In genomic region chr14:55122359-55122758, GRCm38 (mm10) we compare ENCODE assay signal across 10 mouse cellular contexts. TPM values are rescaled to one million over a fixed set of nuclear protein-coding genes. Genes with fewer than 3 reads are reported as not detected.
DNase-seq lines count a peak whose midpoint lies in the region; ATAC-seq and TF ChIP-seq lines count a peak whose summit lies in the region.
"Had no signal": no experiment of that assay in that cellular context is flagged by ENCODE, and none has a peak within 500 bp of the region (broad histone marks: within the 10 kb centered on the region; RNA-seq: fewer than 3 reads in every experiment).

No protein-coding gene starts in this region.

- H3K4me2 ChIP-seq in heart, embryonic 16.5 days (ENCODE audit: low read depth, low read length) = peak overlapping the region; percentile 58
- peak overlapping the region; percentile 32 for H3K4me2 ChIP-seq in neural tube, embryonic 12.5 days (replicated peaks)
- H3K4me2 ChIP-seq in limb, embryonic 15.5 days = peak overlapping the region; percentile 41
- H3K4me2 ChIP-seq in stomach, postnatal 0 days (replicated peaks; ENCODE audit: low read depth) = peak overlapping the region; percentile 23; the same call in 1 of the 2 replicates

- no peaks in the 10 kb centered on the region for H3K36me3 ChIP-seq in heart, embryonic 16.5 days (ENCODE audit: control insufficient read depth, insufficient read depth)
- H3K36me3 ChIP-seq in neural tube, embryonic 12.5 days = no peaks in the 10 kb centered on the region
- no peaks in the 10 kb centered on the region for H3K36me3 ChIP-seq in limb, embryonic 15.5 days
- no peaks in the 10 kb centered on the region for H3K36me3 ChIP-seq in stomach, postnatal 0 days (ENCODE audit: control insufficient read depth, insufficient read depth, low read length)

- peak overlapping the region; percentile 41 for H3K9ac ChIP-seq in heart, embryonic 16.5 days (ENCODE audit: low read length)
- H3K9ac ChIP-seq in neural tube, embryonic 12.5 days = peak overlapping the region; percentile 42
- no peak overlapping the region for H3K9ac ChIP-seq in limb, embryonic 15.5 days
- no peak overlapping the region for H3K9ac ChIP-seq in stomach, postnatal 0 days (ENCODE audit: low read length)

- H3K9me3 ChIP-seq in heart, embryonic 16.5 days (replicated peaks; ENCODE audit: control insufficient read depth, low read length) = no peaks in the 10 kb centered on the region
- H3K9me3 ChIP-seq in neural tube, embryonic 12.5 days = no peaks in the 10 kb centered on the region
- H3K9me3 ChIP-seq in limb, embryonic 15.5 days = no peaks in the 10 kb centered on the region
- H3K9me3 ChIP-seq in stomach, postnatal 0 days (ENCODE audit: control insufficient read depth, low read length) = no peaks in the 10 kb centered on the region

- H3K27me3 ChIP-seq in heart, embryonic 16.5 days (ENCODE audit: control insufficient read depth, insufficient read depth, low read length) = peaks cover 4% of the 10 kb centered on the region
- no peaks in the 10 kb centered on the region for H3K27me3 ChIP-seq in neural tube, embryonic 12.5 days (replicated peaks)
- H3K27me3 ChIP-seq in limb, embryonic 15.5 days = peaks cover 2% of the 10 kb centered on the region
- no peaks in the 10 kb centered on the region for H3K27me3 ChIP-seq in stomach, postnatal 0 days (ENCODE audit: control insufficient read depth, insufficient read depth, low read length)

- H3K4me1 ChIP-seq in heart, embryonic 16.5 days (ENCODE audit: control insufficient read depth, insufficient read depth, low read length) = peaks cover 9% of the 10 kb centered on the region
- H3K4me1 ChIP-seq in neural tube, embryonic 12.5 days = no peaks in the 10 kb centered on the region
- H3K4me1 ChIP-seq in limb, embryonic 15.5 days = peaks cover 13% of the 10 kb centered on the region
- no peaks in the 10 kb centered on the region for H3K4me1 ChIP-seq in stomach, postnatal 0 days (replicated peaks; ENCODE audit: control insufficient read depth, insufficient read depth)

- TF ChIP-seq EP300 in stomach, postnatal 0 days (optimal IDR thresholded peaks at IDR 0.05) = no peak

- intact Hi-C loops in gastrocnemius, postnatal 14 days (cut with DNase I; ENCODE audit: low total_unique reads) = loop anchor here (10.0 kb wide), 1 partner anchor 312 kb away; no protein-coding TSS in a partner anchor

- peak overlapping the region; percentile 24; the same call in 1 of the 2 replicates for H3K4me3 ChIP-seq in heart, embryonic 16.5 days (ENCODE audit: low read length)
- H3K4me3 ChIP-seq in neural tube, embryonic 12.5 days = no peak overlapping the region
- peak overlapping the region; percentile 12 for H3K4me3 ChIP-seq in limb, embryonic 15.5 days
- no peak overlapping the region for H3K4me3 ChIP-seq in stomach, postnatal 0 days (ENCODE audit: low read depth, low read length)

- 31% methylated on average over 8 of the region's 8 CpGs for WGBS in heart, embryonic 16.5 days
- whole genome bisulfite sequencing in neural tube, embryonic 12.5 days = 49% methylated on average over 8 of the region's 8 CpGs
- WGBS in limb, embryonic 15.5 days = 16% methylated on average over 8 of the region's 8 CpGs
- 32% methylated on average over 8 of the region's 8 CpGs for WGBS in stomach, postnatal 0 days

- ATAC-seq in heart, embryonic 16.5 days (replicated peaks; ENCODE audit: extremely low read depth, insufficient read depth, low FRiP score) = 0 out of 2 replicates have a peak, but pooled peaks have one; percentile 14
- no peak for ATAC-seq in neural tube, embryonic 12.5 days (ENCODE audit: low FRiP score, low read depth)
- no peak for ATAC-seq in limb, embryonic 15.5 days (ENCODE audit: insufficient number of reproducible peaks, low FRiP score, low TSS enrichment, low read depth)
- no peak for ATAC-seq in stomach, postnatal 0 days (ENCODE audit: low FRiP score, low TSS enrichment)
- no peak for ATAC-seq in inflammation-experienced regulatory T-cells, adult 6 months
- ATAC-seq: CD4-positive, CD25-positive, alpha-beta regulatory T cell, adult 4 months had no signal

- H3K27ac ChIP-seq in heart, embryonic 16.5 days (ENCODE audit: low read length) = peak overlapping the region; percentile 25; the same call in 1 of the 2 replicates
- H3K27ac ChIP-seq in neural tube, embryonic 12.5 days = no peak overlapping the region
- peak overlapping the region; percentile 8; the same call in 1 of the 2 replicates for H3K27ac ChIP-seq in limb, embryonic 15.5 days
- no peak overlapping the region for H3K27ac ChIP-seq in stomach, postnatal 0 days (replicated peaks)

- DNase-seq in heart, postnatal 4 days = no peak
- DNase-seq in neural tube, embryonic 10.5 days (ENCODE audit: extremely low spot score, low spot score) = no peak
- DNase-seq in stomach, postnatal 0 days (ENCODE audit: low spot score) = no peak
- DNase-seq in gastrocnemius, postnatal 14 days = no peak

- no peak for TF ChIP-seq CTCF in stomach, postnatal 0 days (IDR thresholded peaks at IDR 0.05; ENCODE audit: low read depth)

RNA-seq across cellular contexts. Expression of gene Jph4, which starts 5.6 kb away (rescaled TPM):
- 0.09 and 0.25 TPM in 2 replicates for polyA plus RNA-seq in heart, embryonic 16.5 days (2015; fragmentation: Nextera tagmentation; extraction: Ambion mirVana)
- total RNA-seq in heart, postnatal 4 days (2021) = under 1 TPM; 0.10 to 0.16 TPM
- polyA plus RNA-seq in neural tube, embryonic 12.5 days (2016; fragmentation: Nextera tagmentation; extraction: Ambion mirVana) = 12.3 and 13.8 TPM in 2 replicates
- polyA plus RNA-seq in limb, embryonic 15.5 days (2015; fragmentation: Nextera tagmentation; extraction: Ambion mirVana) = 1.5 and 2.1 TPM in 2 replicates
- 0.82 and 1.0 TPM in 2 replicates for polyA plus RNA-seq in stomach, postnatal 0 days (2015; fragmentation: Nextera tagmentation; extraction: Ambion mirVana)
- under 1 TPM; 0.42 to 0.62 TPM for total RNA-seq in gastrocnemius, postnatal 14 days (2021)
- not detected for polyA plus RNA-seq in inflammation-experienced regulatory T-cells, adult 6 months (2017; shearing (Covaris generic))
- total RNA-seq: megakaryocyte progenitor cell, adult 5-6 weeks had no signal
- polyA plus RNA-seq: CD4-positive, CD25-positive, alpha-beta regulatory T cell, adult 4 months had no signal

RNA-seq across cellular contexts. Expression of gene Ap1g2, which starts 16.0 kb away (rescaled TPM):
- 10.4 and 14.2 TPM in 2 replicates for polyA plus RNA-seq in heart, embryonic 16.5 days (2015; fragmentation: Nextera tagmentation; extraction: Ambion mirVana)
- 1 to 10 TPM; 3.3 to 5.6 TPM for total RNA-seq in heart, postnatal 4 days (2021)
- polyA plus RNA-seq in neural tube, embryonic 12.5 days (2016; fragmentation: Nextera tagmentation; extraction: Ambion mirVana) = 7.6 and 12.0 TPM in 2 replicates
- polyA plus RNA-seq in limb, embryonic 15.5 days (2015; fragmentation: Nextera tagmentation; extraction: Ambion mirVana) = 24.9 and 25.2 TPM in 2 replicates
- polyA plus RNA-seq in stomach, postnatal 0 days (2015; fragmentation: Nextera tagmentation; extraction: Ambion mirVana) = 26.4 and 31.0 TPM in 2 replicates
- 1 to 10 TPM; 4.1 to 7.0 TPM for total RNA-seq in gastrocnemius, postnatal 14 days (2021)
- 100 to 1,000 TPM; 103 to 111 (median 110) TPM for polyA plus RNA-seq in inflammation-experienced regulatory T-cells, adult 6 months (2017; shearing (Covaris generic))

RNA-seq across cellular contexts. Expression of gene Thtpa, which starts 27.8 kb away (rescaled TPM):
- polyA plus RNA-seq in heart, embryonic 16.5 days (2015; fragmentation: Nextera tagmentation; extraction: Ambion mirVana) = 16.1 and 16.9 TPM in 2 replicates
- 10 to 100 TPM; 12.2 to 13.2 TPM for total RNA-seq in heart, postnatal 4 days (2021)
- polyA plus RNA-seq in neural tube, embryonic 12.5 days (2016; fragmentation: Nextera tagmentation; extraction: Ambion mirVana) = 25.7 and 26.5 TPM in 2 replicates
- 20.2 and 21.3 TPM in 2 replicates for polyA plus RNA-seq in limb, embryonic 15.5 days (2015; fragmentation: Nextera tagmentation; extraction: Ambion mirVana)
- 11.5 and 11.8 TPM in 2 replicates for polyA plus RNA-seq in stomach, postnatal 0 days (2015; fragmentation: Nextera tagmentation; extraction: Ambion mirVana)
- total RNA-seq in gastrocnemius, postnatal 14 days (2021) = 10 to 100 TPM; 11.1 to 12.3 TPM
- 10 to 100 TPM in 1 of 3 experiments, 1 to 10 TPM in 2; 7.8 to 12.1 (median 9.3) TPM for polyA plus RNA-seq in inflammation-experienced regulatory T-cells, adult 6 months (2017; shearing (Covaris generic))

RNA-seq across cellular contexts. Expression of gene Zfhx2, which starts 30.2 kb away (rescaled TPM):
- 2.5 and 3.0 TPM in 2 replicates for polyA plus RNA-seq in heart, embryonic 16.5 days (2015; fragmentation: Nextera tagmentation; extraction: Ambion mirVana)
- 1 to 10 TPM; 2.9 to 3.8 TPM for total RNA-seq in heart, postnatal 4 days (2021)
- polyA plus RNA-seq in neural tube, embryonic 12.5 days (2016; fragmentation: Nextera tagmentation; extraction: Ambion mirVana) = 29.4 and 34.4 TPM in 2 replicates
- 4.0 and 4.8 TPM in 2 replicates for polyA plus RNA-seq in limb, embryonic 15.5 days (2015; fragmentation: Nextera tagmentation; extraction: Ambion mirVana)
- 1.0 and 1.3 TPM in 2 replicates for polyA plus RNA-seq in stomach, postnatal 0 days (2015; fragmentation: Nextera tagmentation; extraction: Ambion mirVana)
- total RNA-seq in gastrocnemius, postnatal 14 days (2021) = 1 to 10 TPM; 2.6 to 3.1 TPM
- polyA plus RNA-seq in inflammation-experienced regulatory T-cells, adult 6 months (2017; shearing (Covaris generic)) = 1 to 10 TPM; 4.1 to 4.9 (median 4.2) TPM

Comparison
In these comparisons a context has a peak if more than half of its experiments do, and no peak if none do; other contexts are left out.
1. H3K27ac ChIP-seq: peak in heart, embryonic 16.5 days (single experiment) and limb, embryonic 15.5 days (single experiment); none in neural tube, embryonic 12.5 days (single experiment) and stomach, postnatal 0 days (single experiment).
2. H3K4me3 ChIP-seq: peak in heart, embryonic 16.5 days (single experiment) and limb, embryonic 15.5 days (single experiment); none in neural tube, embryonic 12.5 days (single experiment) and stomach, postnatal 0 days (single experiment).
3. H3K9ac ChIP-seq: peak in heart, embryonic 16.5 days (single experiment) and neural tube, embryonic 12.5 days (single experiment); none in limb, embryonic 15.5 days (single experiment) and stomach, postnatal 0 days (single experiment).
4. Peak in every context shown above with its lines, with median percentiles within 50 percentile points of each other: H3K4me2 ChIP-seq.